Mouse (Mus musculus) forebrain, embryonic 12.5 days (tissue): ENCODE data around the gene Gm3336. TPM values are rescaled to one million over a fixed set of nuclear protein-coding genes. Genes with fewer than 3 reads are reported as not detected.

ENCODE experiments used
- ATAC-seq: fragments of 200-750 bp; cut with Nextera tagmentation; 2 replicates; pipeline ENCODE4 v1.8.0; 2017; ENCODE audit warnings: moderate TSS enrichment; ENCODE audit not compliant: low FRiP score
- H3K27ac ChIP-seq: fragments of 300-500 bp; sonication (generic); 2 replicates; pipeline ENCODE4 v1.5.1; 2016; ENCODE audit warnings: mild to moderate bottlenecking
- H3K27me3 ChIP-seq: fragments of 300-500 bp; sonication (generic); 2 replicates; pipeline ENCODE4 v1.6.1; 2016; ENCODE audit warnings: mild to moderate bottlenecking
- H3K36me3 ChIP-seq: fragments of 300-500 bp; sonication (generic); replicated peaks from 2 replicates; pipeline ENCODE4 v1.6.1; 2016; ENCODE audit warnings: mild to moderate bottlenecking
- H3K4me1 ChIP-seq: fragments of 300-500 bp; sonication (generic); 2 replicates; pipeline ENCODE4 v1.6.1; 2016
- H3K4me2 ChIP-seq: fragments of 300-500 bp; sonication (generic); 2 replicates; pipeline ENCODE4 v1.6.1; 2016; ENCODE audit warnings: mild to moderate bottlenecking, moderate library complexity
- H3K4me3 ChIP-seq: fragments of 300-500 bp; sonication (generic); replicated peaks from 2 replicates; pipeline ENCODE4 v1.5.1; 2016; ENCODE audit warnings: mild to moderate bottlenecking
- H3K9ac ChIP-seq: fragments of 300-500 bp; sonication (generic); 2 replicates; pipeline ENCODE4 v1.6.1; 2016; ENCODE audit warnings: mild to moderate bottlenecking
- H3K9me3 ChIP-seq: fragments of 300-500 bp; sonication (generic); 2 replicates; pipeline ENCODE4 v1.6.1; 2016
- WGBS: fragments of 180-500 bp; shearing (Covaris S2); methylation state at CpG from one replicate; pipeline ENCODE4 v1.1.7; 2016; 5-methylcytosine and 5-hydroxymethylcytosine counted together
- polyA plus RNA-seq: library from polyadenylated mRNA; unstranded; fragments of >200 nt; fragmentation: Nextera tagmentation; extraction: Ambion mirVana; gene quantifications from 2 replicates; pipeline ENCODE4 v1.2.1, GENCODE M21; 2016

Gm3336 gene
- polyA plus RNA-seq, 1 experiment from 2014 or later, result not detected

GRCm38 (mm10) chr8:70708281-70708680, 10.1 kb upstream of the Gm3336 start:
- Histone ChIP-seq H3K4me3 (no peak overlapping the region), H3K4me2 (no peak overlapping the region), H3K27me3 (no peaks in the 10 kb centered on the region), H3K4me1 (no peaks in the 10 kb centered on the region), H3K9ac (no peak overlapping the region), H3K36me3 (peaks cover 6% of the 10 kb centered on the region; the same call in 1 of the 2 replicates), H3K27ac (no peak overlapping the region), H3K9me3 (no peaks in the 10 kb centered on the region)
- ATAC-seq, result no peak
- WGBS, result 88% methylated on average over 14 of the region's 14 CpGs

- Histone ChIP-seq H3K4me1 (no peaks in the 10 kb centered on the region), H3K9ac (no peak overlapping the region), H3K27ac (no peak overlapping the region), H3K9me3 (no peaks in the 10 kb centered on the region), H3K36me3 (no peaks in the 10 kb centered on the region), H3K4me3 (no peak overlapping the region), H3K4me2 (no peak overlapping the region), H3K27me3 (no peaks in the 10 kb centered on the region)
- ATAC-seq, result no peak
- WGBS, result 89% methylated on average over 9 of the region's 9 CpGs
Measured at GRCm38 (mm10) chr8:70709794-70710193, 8.5 kb upstream of the Gm3336 start.

GRCm38 (mm10) chr8:70710296-70710695, 8.0 kb upstream of the Gm3336 start:
- Histone ChIP-seq H3K4me3 (no peak overlapping the region), H3K27me3 (0 out of 2 replicates have a peak, but pooled peaks cover 3% of the 10 kb centered on the region), H3K9me3 (no peaks in the 10 kb centered on the region), H3K27ac (no peak overlapping the region), H3K4me2 (no peak overlapping the region), H3K4me1 (no peaks in the 10 kb centered on the region), H3K9ac (no peak overlapping the region), H3K36me3 (no peaks in the 10 kb centered on the region)
- WGBS, result 95% methylated on average over 1 of the region's 1 CpGs
- no peak for ATAC-seq

- 0 out of 2 replicates have a peak, but pooled peaks cover 8% of the 10 kb centered on the region for H3K27me3 ChIP-seq
- no peaks in the 10 kb centered on the region for H3K36me3 ChIP-seq
- H3K4me1 ChIP-seq, result no peaks in the 10 kb centered on the region
- H3K4me3 ChIP-seq, result no peak overlapping the region
- no peak overlapping the region for H3K9ac ChIP-seq
- H3K4me2 ChIP-seq, result no peak overlapping the region
- WGBS, result 84% methylated on average over 11 of the region's 11 CpGs
- H3K9me3 ChIP-seq, result no peaks in the 10 kb centered on the region
- no peak overlapping the region for H3K27ac ChIP-seq
- no peak for ATAC-seq
Measured at GRCm38 (mm10) chr8:70711041-70711440, 7.3 kb upstream of the Gm3336 start.

- H3K4me2 ChIP-seq, result no peak overlapping the region
- H3K9ac ChIP-seq, result no peak overlapping the region
- no peak for ATAC-seq
- no peaks in the 10 kb centered on the region for H3K9me3 ChIP-seq
- no peak overlapping the region for H3K27ac ChIP-seq
- no peak overlapping the region for H3K4me3 ChIP-seq
- WGBS, result 80% methylated on average over 7 of the region's 7 CpGs
- H3K36me3 ChIP-seq, result no peaks in the 10 kb centered on the region
- H3K27me3 ChIP-seq, result peaks cover 12% of the 10 kb centered on the region
- H3K4me1 ChIP-seq, result no peaks in the 10 kb centered on the region
Measured at GRCm38 (mm10) chr8:70713991-70714390, 4.4 kb upstream of the Gm3336 start.

GRCm38 (mm10) chr8:70715086-70715485, 3.3 kb upstream of the Gm3336 start:
- Histone ChIP-seq H3K4me1 (no peaks in the 10 kb centered on the region), H3K36me3 (no peaks in the 10 kb centered on the region), H3K4me3 (no peak overlapping the region), H3K27me3 (peaks cover 20% of the 10 kb centered on the region), H3K27ac (no peak overlapping the region), H3K4me2 (no peak overlapping the region), H3K9me3 (no peaks in the 10 kb centered on the region), H3K9ac (no peak overlapping the region)
- ATAC-seq, result no peak
- 76% methylated on average over 2 of the region's 2 CpGs for WGBS

GRCm38 (mm10) chr8:70716521-70717400, 1.6 kb upstream of the Gm3336 start:
- 85% methylated on average over 40 of the region's 40 CpGs for WGBS
- Histone ChIP-seq H3K4me2 (no peak overlapping the region), H3K9me3 (no peaks in the 10 kb centered on the region), H3K9ac (no peak overlapping the region), H3K4me3 (no peak overlapping the region), H3K27ac (no peak overlapping the region), H3K4me1 (no peaks in the 10 kb centered on the region), H3K27me3 (peaks cover 24% of the 10 kb centered on the region), H3K36me3 (no peaks in the 10 kb centered on the region)
- ATAC-seq, result no peak

- WGBS, result 73% methylated on average over 9 of the region's 9 CpGs
Measured at GRCm38 (mm10) chr8:70719796-70720270, 1.5 kb downstream of the Gm3336 start.

GRCm38 (mm10) chr8:70720739-70721138, 2.4 kb downstream of the Gm3336 start:
- H3K4me1 ChIP-seq, result no peaks in the 10 kb centered on the region
- H3K4me2 ChIP-seq, result no peak overlapping the region
- peak; percentile 60; the same call in 1 of the 2 replicates for ATAC-seq
- H3K9me3 ChIP-seq, result no peaks in the 10 kb centered on the region
- H3K27ac ChIP-seq, result no peak overlapping the region
- H3K4me3 ChIP-seq, result no peak overlapping the region
- no peak overlapping the region for H3K9ac ChIP-seq
- 9% methylated on average over 3 of the region's 3 CpGs for whole genome bisulfite sequencing
- H3K36me3 ChIP-seq, result no peaks in the 10 kb centered on the region
- H3K27me3 ChIP-seq, result peaks cover 21% of the 10 kb centered on the region

More at GRCm38 (mm10) chr8:70719796-70720270, 1.5 kb downstream of the Gm3336 start:
- peaks cover 29% of the 10 kb centered on the region for H3K27me3 ChIP-seq
- no peaks in the 10 kb centered on the region for H3K4me1 ChIP-seq
- H3K27ac ChIP-seq, result no peak overlapping the region
- no peak for ATAC-seq
- no peak overlapping the region for H3K4me2 ChIP-seq
- H3K9me3 ChIP-seq, result no peaks in the 10 kb centered on the region
- no peaks in the 10 kb centered on the region for H3K36me3 ChIP-seq
- no peak overlapping the region for H3K4me3 ChIP-seq
- H3K9ac ChIP-seq, result no peak overlapping the region

GRCm38 (mm10) chr8:70721601-70722000, 3.3 kb downstream of the Gm3336 start:
- no peak for ATAC-seq
- H3K4me1 ChIP-seq, result 0 out of 2 replicates have a peak, but pooled peaks cover under 1% of the 10 kb centered on the region
- no peak overlapping the region for H3K27ac ChIP-seq
- H3K27me3 ChIP-seq, result peaks cover 28% of the 10 kb centered on the region
- H3K4me3 ChIP-seq, result no peak overlapping the region
- 82% methylated on average over 8 of the region's 8 CpGs for WGBS
- no peak overlapping the region for H3K9ac ChIP-seq
- no peaks in the 10 kb centered on the region for H3K9me3 ChIP-seq
- H3K36me3 ChIP-seq, result no peaks in the 10 kb centered on the region
- H3K4me2 ChIP-seq, result no peak overlapping the region

- ATAC-seq, result no peak
- 72% methylated on average over 7 of the region's 7 CpGs for WGBS
- Histone ChIP-seq H3K4me3 (no peak within 1 kb of the TSS), H3K27ac (no peak within 1 kb of the TSS), H3K9ac (no peak within 1 kb of the TSS), H3K4me2 (no peak within 1 kb of the TSS), H3K4me1 (0 out of 2 replicates have a peak, but pooled peaks cover 3% of the 10 kb centered on the region), H3K9me3 (no peaks in the 10 kb centered on the region), H3K27me3 (peaks cover 43% of the 10 kb centered on the region), H3K36me3 (no peaks in the 10 kb centered on the region)
Measured at GRCm38 (mm10) chr8:70723486-70724210, 5.3 kb downstream of the Gm3336 start, which contains the start of gene Pde4c. Gene Pde4c (plus strand): TSS chr8:70723720.

- Histone ChIP-seq H3K4me1 (0 out of 2 replicates have a peak, but pooled peaks cover 3% of the 10 kb centered on the region), H3K4me2 (no peak overlapping the region), H3K9me3 (no peaks in the 10 kb centered on the region), H3K27me3 (peaks cover 47% of the 10 kb centered on the region), H3K9ac (no peak overlapping the region), H3K4me3 (no peak overlapping the region), H3K27ac (no peak overlapping the region), H3K36me3 (no peaks in the 10 kb centered on the region)
- ATAC-seq, result no peak
- WGBS, result 80% methylated on average over 12 of the region's 12 CpGs
Measured at GRCm38 (mm10) chr8:70724216-70724615, 5.9 kb downstream of the Gm3336 start.
